Mouse (Mus musculus) embryo, embryonic 9.5 days (tissue): ENCODE measurements around the gene Tmem132c.

ENCODE experiments used
- DNase-seq: peaks from one replicate; pipeline ENCODE4 v3.0.0-alpha.2; 2017; ENCODE audit errors: extremely low spot score

The Tmem132c gene

GRCm38 (mm10) chr5:127241136-127241924, at the start of gene Tmem132c:
Gene Tmem132c (plus strand): TSS chr5:127241808.
- DNase-seq = peak; percentile 97

- peak; percentile 58 for DNase-seq
These were observed 49.7 kb upstream of the Tmem132c start for GRCm38 (mm10) chr5:127191881-127192280.

GRCm38 (mm10) chr5:127198850-127199249, 42.8 kb upstream of the Tmem132c start:
- DNase-seq = no peak

GRCm38 (mm10) chr5:127204881-127205280, 36.7 kb upstream of the Tmem132c start:
- no peak for DNase-seq

- DNase-seq = no peak
These were observed 25.2 kb upstream of the Tmem132c start for GRCm38 (mm10) chr5:127216389-127216788.

GRCm38 (mm10) chr5:127217725-127218124, 23.9 kb upstream of the Tmem132c start:
- DNase-seq = no peak

- peak; percentile 63 for DNase-seq
These were observed 13.5 kb upstream of the Tmem132c start for GRCm38 (mm10) chr5:127227929-127228595.

- peak; percentile 82 for DNase-seq
These were observed 6.9 kb upstream of the Tmem132c start for GRCm38 (mm10) chr5:127234715-127235114.

GRCm38 (mm10) chr5:127235203-127235602, 6.4 kb upstream of the Tmem132c start:
- DNase-seq = peak; percentile 92

- DNase-seq = peak; percentile 69
These were observed 1.9 kb upstream of the Tmem132c start for GRCm38 (mm10) chr5:127239706-127240105.

GRCm38 (mm10) chr5:127240646-127241045, 962 bp upstream of the Tmem132c start:
- DNase-seq = peak; percentile 52

- no peak for DNase-seq
These were observed 536 bp downstream of the Tmem132c start for GRCm38 (mm10) chr5:127241925-127242762.

GRCm38 (mm10) chr5:127242763-127243160, 1.2 kb downstream of the Tmem132c start:
- DNase-seq = no peak

- DNase-seq = peak; percentile 19
These were observed 1.6 kb downstream of the Tmem132c start for GRCm38 (mm10) chr5:127243209-127243608.

- DNase-seq = peak; percentile 30
These were observed 2.0 kb downstream of the Tmem132c start for GRCm38 (mm10) chr5:127243611-127244010.

- DNase-seq = no peak
These were observed 11.7 kb downstream of the Tmem132c start for GRCm38 (mm10) chr5:127253263-127253662.

GRCm38 (mm10) chr5:127256947-127257610, 15.5 kb downstream of the Tmem132c start:
- DNase-seq = no peak

- DNase-seq = no peak
These were observed 20.5 kb downstream of the Tmem132c start for GRCm38 (mm10) chr5:127262136-127262535.

GRCm38 (mm10) chr5:127271145-127271544, 29.5 kb downstream of the Tmem132c start:
- no peak for DNase-seq

GRCm38 (mm10) chr5:127279462-127279861, 37.9 kb downstream of the Tmem132c start:
- no peak for DNase-seq

GRCm38 (mm10) chr5:127281186-127281585, 39.6 kb downstream of the Tmem132c start:
- DNase-seq = no peak
